25 mouse cellular contexts compared by ENCODE assay signal in the genomic region with DNA sequence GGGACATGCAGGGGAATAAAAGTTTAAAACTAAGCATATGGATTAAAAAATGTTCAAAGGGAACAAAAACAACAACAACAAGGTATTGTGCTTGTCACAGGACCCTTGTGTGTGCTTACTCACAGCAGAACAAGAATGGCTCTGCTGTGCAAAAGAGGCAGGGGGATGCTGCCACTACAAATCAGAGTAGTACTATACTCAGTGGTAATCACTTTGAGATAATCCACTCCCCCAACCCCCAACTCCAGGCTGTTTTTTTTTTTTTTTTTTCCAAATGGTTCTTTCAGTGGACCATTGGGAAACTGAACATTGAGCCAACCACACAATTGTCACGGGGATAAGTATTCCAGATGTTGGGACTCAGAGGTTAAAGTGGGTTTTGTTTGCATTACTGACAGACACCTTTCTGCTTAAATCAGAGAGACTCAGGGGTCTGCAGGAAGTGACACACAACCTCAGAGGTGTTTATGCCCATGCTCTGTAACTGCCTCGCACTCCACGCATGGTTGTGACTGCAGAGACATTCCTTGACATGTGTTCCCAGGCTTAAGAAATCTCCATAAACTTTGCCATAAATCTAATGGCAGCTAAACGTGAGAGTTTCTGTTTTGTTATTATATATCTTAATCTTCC.
DNase-seq lines count a peak whose midpoint lies in the region; ATAC-seq and TF ChIP-seq lines count a peak whose summit lies in the region.
"Had no signal": no experiment of that assay in that cellular context is flagged by ENCODE, and none has a peak within 500 bp of the region (broad histone marks: within the 10 kb centered on the region; RNA-seq: fewer than 3 reads in every experiment).

No protein-coding gene starts in this region.

- DNase-seq in embryo, embryonic 10 days (ENCODE audit: low spot score), result peak; percentile 31
- no peak for DNase-seq in embryo, embryonic 10.5 days (ENCODE audit: low spot score)
- no peak for DNase-seq in kidney, postnatal 4 days
- DNase-seq in limb, embryonic 10.5 days (ENCODE audit: low spot score), result no peak
- peak; percentile 22 for DNase-seq in limb, embryonic 14.5 days (ENCODE audit: low spot score)
- DNase-seq in left cerebral cortex, postnatal 25 days (ENCODE audit: low spot score in 2 of 2), result no peak
- DNase-seq in layer of hippocampus, adult 9-11 months, result no peak
- DNase-seq: adrenal gland, adult 8-10 months; adrenal gland, postnatal 36 days; B cell, adult 2 months; cerebellum, adult 2 months; cerebellum, postnatal 10 days; gastrocnemius, postnatal 36 days; heart, adult 11 months; heart, postnatal 10 days; heart, postnatal 4 days had no signal

- intact Hi-C loops in left cerebral cortex, postnatal 25 days (cut with DNase I), result no loop called here

- no peaks in the 10 kb centered on the region for H3K27me3 ChIP-seq in kidney, embryonic 15.5 days
- no peaks in the 10 kb centered on the region for H3K27me3 ChIP-seq in limb, embryonic 10.5 days (ENCODE audit: low read depth, poor library complexity, severe bottlenecking)
- H3K27me3 ChIP-seq in limb, embryonic 14.5 days (ENCODE audit: control insufficient read depth, insufficient read depth, low read length), result no peaks in the 10 kb centered on the region
- H3K27me3 ChIP-seq: embryonic facial prominence, embryonic 15.5 days; hindbrain, embryonic 13.5 days had no signal

- 16% methylated on average over 4 of the region's 4 CpGs for WGBS in kidney, embryonic 15.5 days
- 17% methylated on average over 4 of the region's 4 CpGs for WGBS in limb, embryonic 10.5 days
- WGBS in limb, embryonic 14.5 days, result 4% methylated on average over 4 of the region's 4 CpGs

- H3K4me1 ChIP-seq in kidney, embryonic 15.5 days, result peaks cover 25% of the 10 kb centered on the region
- H3K4me1 ChIP-seq in limb, embryonic 10.5 days, result peaks cover 44% of the 10 kb centered on the region
- H3K4me1 ChIP-seq in limb, embryonic 14.5 days (ENCODE audit: control insufficient read depth, insufficient read depth, low read length), result peaks cover 24% of the 10 kb centered on the region; the same call in 1 of the 2 replicates
- H3K4me1 ChIP-seq: embryonic facial prominence, embryonic 15.5 days; heart, embryonic 10.5 days; hindbrain, embryonic 13.5 days had no signal

- no peak overlapping the region for H3K4me3 ChIP-seq in kidney, embryonic 15.5 days (replicated peaks)
- no peak overlapping the region for H3K4me3 ChIP-seq in limb, embryonic 10.5 days
- no peak overlapping the region for H3K4me3 ChIP-seq in limb, embryonic 14.5 days (replicated peaks; ENCODE audit: low read length)
- H3K4me3 ChIP-seq: embryonic facial prominence, embryonic 15.5 days; erythroblast, embryonic 14.5 days; forebrain, embryonic 10.5 days; heart, embryonic 10.5 days; hindbrain, embryonic 13.5 days had no signal

- no peak for TF ChIP-seq POLR2A in limb, embryonic 14.5 days (IDR thresholded peaks at IDR 0.05; ENCODE audit: borderline replicate concordance, extremely low read depth, insufficient read depth, insufficient read length)

- peak overlapping the region; percentile 66 for H3K27ac ChIP-seq in kidney, embryonic 15.5 days
- H3K27ac ChIP-seq in limb, embryonic 10.5 days, result 0 out of 2 replicates have a peak overlapping the region, but pooled peaks have one; percentile 73
- 0 out of 2 replicates have a peak overlapping the region, but pooled peaks have one; percentile 15 for H3K27ac ChIP-seq in limb, embryonic 14.5 days (replicated peaks; ENCODE audit: low read depth, low read length)
- H3K27ac ChIP-seq: embryonic facial prominence, embryonic 15.5 days; forebrain, embryonic 10.5 days; heart, embryonic 10.5 days; hindbrain, embryonic 13.5 days had no signal

- peak; percentile 37; the same call in 1 of the 2 replicates for ATAC-seq in kidney, embryonic 15.5 days (replicated peaks; ENCODE audit: low FRiP score)
- peak; percentile 83 for ATAC-seq in limb, embryonic 14.5 days (ENCODE audit: low FRiP score, low read depth)
- ATAC-seq: CD4-positive, CD25-positive, alpha-beta regulatory T cell, adult 4 months; forebrain, embryonic 14.5 days had no signal

- H3K9me3 ChIP-seq in kidney, embryonic 15.5 days (replicated peaks), result no peaks in the 10 kb centered on the region
- no peaks in the 10 kb centered on the region for H3K9me3 ChIP-seq in limb, embryonic 10.5 days (replicated peaks)
- no peaks in the 10 kb centered on the region for H3K9me3 ChIP-seq in limb, embryonic 14.5 days (ENCODE audit: control insufficient read depth, low read length)
- H3K9me3 ChIP-seq: embryonic facial prominence, embryonic 15.5 days; G1E; hindbrain, embryonic 13.5 days had no signal

- no peak overlapping the region for H3K9ac ChIP-seq in kidney, embryonic 15.5 days
- no peak overlapping the region for H3K9ac ChIP-seq in limb, embryonic 14.5 days (ENCODE audit: low read depth, low read length, severe bottlenecking)
- H3K9ac ChIP-seq: embryonic facial prominence, embryonic 15.5 days; hindbrain, embryonic 13.5 days had no signal

- H3K36me3 ChIP-seq in kidney, embryonic 15.5 days, result no peaks in the 10 kb centered on the region
- peaks cover 4% of the 10 kb centered on the region; the same call in 1 of the 2 replicates for H3K36me3 ChIP-seq in limb, embryonic 10.5 days
- no peaks in the 10 kb centered on the region for H3K36me3 ChIP-seq in limb, embryonic 14.5 days (ENCODE audit: control insufficient read depth, insufficient read depth, low read length)
- H3K36me3 ChIP-seq: embryonic facial prominence, embryonic 15.5 days; G1E; heart, embryonic 10.5 days; hindbrain, embryonic 13.5 days had no signal

- no peak overlapping the region for H3K4me2 ChIP-seq in kidney, embryonic 15.5 days
- H3K4me2 ChIP-seq in limb, embryonic 14.5 days (replicated peaks; ENCODE audit: low read depth, low read length, severe bottlenecking), result no peak overlapping the region
- H3K4me2 ChIP-seq: embryonic facial prominence, embryonic 15.5 days; hindbrain, embryonic 13.5 days had no signal

Comparison
In these comparisons a context has a peak if more than half of its experiments do, and no peak if none do; other contexts are left out.
1. DNase-seq: peak in embryo, embryonic 10 days (single experiment) and limb, embryonic 14.5 days (single experiment); none in embryo, embryonic 10.5 days (single experiment), kidney, postnatal 4 days (0 of 2), limb, embryonic 10.5 days (single experiment), left cerebral cortex, postnatal 25 days (0 of 2) and layer of hippocampus, adult 9-11 months (single experiment).
2. H3K27ac ChIP-seq: peak in every context shown above with its lines; median percentile 73 in limb, embryonic 10.5 days; 66 in kidney, embryonic 15.5 days; 15 in limb, embryonic 14.5 days.